Mouse (Mus musculus): ENCODE measurements around the gene Tnfrsf8. TPM values are rescaled to one million over a fixed set of nuclear protein-coding genes. Genes with fewer than 3 reads are reported as not detected.
A peak's percentile ranks its signal among the peaks of the same experiment; 100 is the strongest.
"Not testable (repeated sequence)": the region's sequence is repeated elsewhere in the genome, so short reads cannot be mapped to it uniquely, and the experiment has no call there.

The Tnfrsf8 gene
- polyA plus RNA-seq, 1 experiment from 2014 or later, result 0.03 TPM

DNA sequence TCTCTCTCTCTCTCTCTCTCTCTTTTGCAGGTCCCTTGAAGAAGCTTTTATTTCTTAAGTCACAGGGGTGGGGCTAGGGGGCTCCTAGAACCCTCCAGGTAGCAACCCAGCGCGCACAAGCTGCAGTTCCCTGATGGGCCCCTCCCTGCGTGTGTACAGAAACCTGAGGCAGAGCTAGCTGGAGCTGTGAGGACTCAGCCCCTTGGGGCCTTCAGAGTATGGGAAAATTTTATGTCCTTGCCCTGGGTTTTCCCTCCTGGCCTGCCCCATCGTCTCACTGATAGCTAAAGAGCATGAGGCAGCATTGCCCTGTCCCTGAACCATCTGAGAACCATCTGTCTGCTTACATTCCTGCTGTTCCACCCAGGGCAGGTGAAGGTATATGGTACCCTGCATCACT lies 8.5 kb downstream of the Tnfrsf8 start:
- CTCF ChIA-PET, result no interaction called here
- no peaks in the 10 kb centered on the region for H3K27me3 ChIP-seq
- ATAC-seq, result no peak
- TF ChIP-seq CTCF (IDR thresholded peaks at IDR 0.05), result no peak
- no peak for DNase-seq (ENCODE audit: low read depth, low spot score)
- in situ Hi-C loops (cut with MboI; ENCODE audit: low pct_unique_long_range_greater_than_20kb), result loop anchor here (10.0 to 25.0 kb wide), 2 partner anchors 542 to 894 kb away; partner anchors contain the start of gene Pramef12
- POLR2A ChIA-PET, result no interaction called here

DNA sequence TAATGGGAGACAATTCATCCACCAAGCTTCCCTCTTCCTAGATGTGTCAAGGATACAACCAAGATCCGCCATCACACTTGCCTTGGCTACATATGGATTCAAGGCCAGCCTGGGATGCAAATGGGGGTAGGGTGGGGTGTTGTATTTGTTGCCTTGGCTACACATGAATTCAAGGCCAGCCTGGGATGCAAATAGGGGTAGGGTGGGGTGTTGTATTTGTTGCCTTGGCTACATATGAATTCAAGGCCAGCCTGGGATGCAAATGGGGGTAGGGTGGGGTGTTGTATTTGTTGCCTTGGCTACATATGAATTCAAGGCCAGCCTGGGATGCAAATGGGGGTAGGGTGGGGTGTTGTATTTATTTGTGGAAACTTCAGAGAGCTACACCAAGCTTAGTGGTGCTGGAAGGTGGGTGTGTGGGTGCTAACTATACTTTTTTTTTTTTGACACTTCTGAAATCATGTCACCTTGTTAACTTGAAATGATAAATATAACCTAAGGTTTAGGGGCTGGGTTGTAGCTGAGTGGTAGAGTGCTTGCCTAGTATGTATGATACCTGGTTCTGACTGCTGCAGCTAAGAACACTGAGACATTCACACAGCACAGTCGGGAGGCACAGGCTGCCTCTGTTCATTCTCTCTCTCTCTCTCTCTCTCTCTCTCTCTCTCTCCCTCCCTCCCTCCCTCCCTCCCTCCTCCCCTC lies 9.2 kb downstream of the Tnfrsf8 start:
- H3K27me3 ChIP-seq; POLR2A ChIA-PET; ATAC-seq; DNase-seq (ENCODE audit: low read depth, low spot score); CTCF ChIA-PET: not testable (repeated sequence)
- in situ Hi-C loops (cut with MboI; ENCODE audit: low pct_unique_long_range_greater_than_20kb), result loop anchor here (10.0 to 25.0 kb wide), 2 partner anchors 541 to 894 kb away; partner anchors contain the start of gene Pramef12

- no peak for TF ChIP-seq CTCF (IDR thresholded peaks at IDR 0.05)
- no peaks in the 10 kb centered on the region for H3K27me3 ChIP-seq
- DNase-seq (ENCODE audit: low read depth, low spot score) (no peak), ATAC-seq (no peak)
- in situ Hi-C loops (cut with MboI; ENCODE audit: low pct_unique_long_range_greater_than_20kb), result loop anchor here (10.0 to 25.0 kb wide), 2 partner anchors 539 to 892 kb away; partner anchors contain the start of gene Pramef12
- POLR2A ChIA-PET, result interaction anchor here (0.6 kb wide), 1 partner anchor 766 kb away, joined by 7 read pairs; no protein-coding TSS in a partner anchor
- CTCF ChIA-PET, result no interaction called here
Observed at GRCm38 (mm10) chr4:145304109-145304508, 10.9 kb downstream of the Tnfrsf8 start.

GRCm38 (mm10) chr4:145302106-145302505 lies 12.9 kb downstream of the Tnfrsf8 start:
- in situ Hi-C loops (cut with MboI; ENCODE audit: low pct_unique_long_range_greater_than_20kb), result loop anchor here (10.0 to 25.0 kb wide), 2 partner anchors 537 to 890 kb away; partner anchors contain the start of gene Pramef12
- CTCF ChIA-PET, result no interaction called here
- POLR2A ChIA-PET, result no interaction called here
- DNase-seq (ENCODE audit: low read depth, low spot score) (no peak), ATAC-seq (no peak)
- H3K27me3 ChIP-seq, result no peaks in the 10 kb centered on the region
- TF ChIP-seq CTCF (IDR thresholded peaks at IDR 0.05), result no peak

DNA sequence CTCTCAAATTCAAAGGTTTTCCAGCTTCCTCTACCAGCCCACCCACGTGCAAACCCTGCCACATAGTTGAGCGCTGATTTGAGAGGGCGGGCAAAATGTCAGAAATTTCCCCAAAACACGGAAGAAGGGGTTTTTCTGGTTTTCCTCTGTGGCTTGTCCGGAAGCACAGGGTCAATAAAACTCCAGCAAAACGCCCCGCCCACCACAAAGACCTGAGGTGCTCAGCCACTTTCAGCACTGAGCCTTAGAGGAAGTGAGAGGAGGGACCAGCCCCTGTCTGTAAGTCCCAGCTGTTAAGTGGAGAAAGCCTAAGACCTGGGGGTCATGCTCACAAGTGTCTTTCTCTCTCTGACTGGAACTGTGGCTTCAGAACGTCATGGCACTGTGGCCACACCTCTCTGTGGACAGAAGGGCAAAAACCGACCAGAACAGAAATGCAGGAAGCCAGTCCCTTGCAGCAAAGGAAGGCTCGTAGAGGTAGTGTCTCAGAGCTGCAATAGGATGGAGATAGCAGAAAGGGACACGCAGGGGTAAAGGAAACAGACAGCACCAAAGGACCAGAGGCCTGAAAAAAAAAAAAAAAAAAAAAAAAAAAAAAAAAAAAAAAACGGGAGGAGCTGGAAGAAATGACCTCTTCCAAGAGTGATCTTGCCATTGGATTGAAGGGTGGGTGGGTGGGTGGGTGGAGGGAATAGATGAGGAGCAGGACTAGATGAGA lies 14.6 kb downstream of the Tnfrsf8 start:
- ATAC-seq, result no peak
- CTCF ChIA-PET, result interaction anchor here (0.7 to 1.3 kb wide), 2 partner anchors 12 to 85 kb away, joined by 3 read pairs; no protein-coding TSS in a partner anchor
- in situ Hi-C loops (cut with MboI; ENCODE audit: low pct_unique_long_range_greater_than_20kb), result loop anchor here (10.0 to 25.0 kb wide), 2 partner anchors 536 to 888 kb away; partner anchors contain the start of gene Pramef12
- no peak for DNase-seq (ENCODE audit: low read depth, low spot score)
- POLR2A ChIA-PET, result no interaction called here
- TF ChIP-seq CTCF (IDR thresholded peaks at IDR 0.05), result no peak
- no peaks in the 10 kb centered on the region for H3K27me3 ChIP-seq

- no peaks in the 10 kb centered on the region for H3K27me3 ChIP-seq
- ChIA-PET CTCF (no interaction called here), POLR2A (no interaction called here)
- ATAC-seq (no peak), DNase-seq (ENCODE audit: low read depth, low spot score) (no peak)
- no peak for TF ChIP-seq CTCF (IDR thresholded peaks at IDR 0.05)
- in situ Hi-C loops (cut with MboI; ENCODE audit: low pct_unique_long_range_greater_than_20kb), result no loop called here
Observed at GRCm38 (mm10) chr4:145299355-145299754, 15.6 kb downstream of the Tnfrsf8 start.

DNA sequence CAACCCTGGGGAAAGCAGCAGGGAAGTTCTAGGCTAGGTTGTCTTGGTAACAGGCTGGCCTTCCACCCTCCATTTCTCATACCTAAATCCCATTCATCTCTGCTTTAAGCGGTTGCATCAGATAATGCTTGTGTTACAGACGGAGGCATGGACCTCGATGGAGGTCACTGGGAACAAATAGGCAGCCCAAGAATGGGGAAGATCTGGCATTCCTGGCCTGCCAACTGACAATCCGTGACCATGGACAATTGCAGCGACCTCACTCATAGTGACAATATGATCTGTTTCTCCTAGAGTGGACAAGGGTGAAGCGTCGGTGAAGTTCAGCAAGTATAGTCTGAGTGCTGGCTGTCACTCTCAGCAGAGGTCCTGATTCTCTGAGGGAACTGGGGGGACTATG lies 16.1 kb downstream of the Tnfrsf8 start:
- CTCF ChIA-PET, result no interaction called here
- ATAC-seq (no peak), DNase-seq (ENCODE audit: low read depth, low spot score) (no peak)
- in situ Hi-C loops (cut with MboI; ENCODE audit: low pct_unique_long_range_greater_than_20kb), result no loop called here
- H3K27me3 ChIP-seq, result no peaks in the 10 kb centered on the region
- POLR2A ChIA-PET, result no interaction called here
- TF ChIP-seq CTCF (IDR thresholded peaks at IDR 0.05), result no peak

GRCm38 (mm10) chr4:145295589-145296300 lies 19.2 kb downstream of the Tnfrsf8 start:
- DNase-seq (ENCODE audit: low read depth, low spot score), result no peak
- ChIA-PET POLR2A (interaction anchor here (0.6 kb wide), 1 partner anchor 44 kb away, joined by 4 read pairs; no protein-coding TSS in a partner anchor), CTCF (interaction anchor here (0.7 to 1.9 kb wide), 9 partner anchors 80 to 407 kb away, joined by 3 to 6 read pairs (median 4); no protein-coding TSS in a partner anchor)
- H3K27me3 ChIP-seq, result no peaks in the 10 kb centered on the region
- in situ Hi-C loops (cut with MboI; ENCODE audit: low pct_unique_long_range_greater_than_20kb), result no loop called here
- peak; percentile 51 for ATAC-seq
- peak; percentile 86 for TF ChIP-seq CTCF (IDR thresholded peaks at IDR 0.05)

DNA sequence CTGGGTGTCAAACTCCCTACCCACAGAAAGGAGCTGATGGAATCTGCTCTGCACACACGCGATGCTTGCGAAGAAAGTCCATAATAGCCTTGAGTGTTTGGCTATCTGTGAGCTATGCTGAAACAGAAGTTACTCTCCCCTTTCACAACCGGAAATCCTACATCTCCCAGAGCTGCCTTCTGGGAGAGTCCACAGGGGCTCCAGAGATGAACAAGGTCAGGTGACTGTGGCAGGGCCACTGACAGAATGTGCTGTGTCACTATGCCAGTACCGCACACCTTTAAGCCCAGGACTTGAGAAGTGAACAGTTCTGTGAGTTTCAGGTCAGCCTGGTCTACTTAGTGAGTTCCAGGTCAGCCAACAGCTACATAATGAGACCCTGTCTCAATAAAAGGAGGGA lies 20.4 kb downstream of the Tnfrsf8 start:
- POLR2A ChIA-PET, result no interaction called here
- in situ Hi-C loops (cut with MboI; ENCODE audit: low pct_unique_long_range_greater_than_20kb), result no loop called here
- TF ChIP-seq CTCF (IDR thresholded peaks at IDR 0.05), result no peak
- no peak for ATAC-seq
- H3K27me3 ChIP-seq, result no peaks in the 10 kb centered on the region
- CTCF ChIA-PET, result interaction anchor here (0.7 to 1.9 kb wide), 8 partner anchors 14 to 137 kb away, joined by 3 to 6 read pairs (median 4); no protein-coding TSS in a partner anchor
- DNase-seq (ENCODE audit: low read depth, low spot score), result no peak

GRCm38 (mm10) chr4:145286369-145287120 lies 28.4 kb downstream of the Tnfrsf8 start:
- in situ Hi-C loops (cut with MboI; ENCODE audit: low pct_unique_long_range_greater_than_20kb), result loop anchor here (10.0 kb wide), 1 partner anchor 402 kb away; no protein-coding TSS in a partner anchor
- peak; percentile 68 for TF ChIP-seq CTCF (IDR thresholded peaks at IDR 0.05)
- ChIA-PET CTCF (interaction anchor here (1.0 to 3.1 kb wide), 6 partner anchors 67 to 94 kb away, joined by 3 to 27 read pairs (median 8); no protein-coding TSS in a partner anchor), POLR2A (no interaction called here)
- ATAC-seq (no peak), DNase-seq (ENCODE audit: low read depth, low spot score) (no peak)
- no peaks in the 10 kb centered on the region for H3K27me3 ChIP-seq
